ENCODE assay signal across 26 mouse cellular contexts in the genomic region with DNA sequence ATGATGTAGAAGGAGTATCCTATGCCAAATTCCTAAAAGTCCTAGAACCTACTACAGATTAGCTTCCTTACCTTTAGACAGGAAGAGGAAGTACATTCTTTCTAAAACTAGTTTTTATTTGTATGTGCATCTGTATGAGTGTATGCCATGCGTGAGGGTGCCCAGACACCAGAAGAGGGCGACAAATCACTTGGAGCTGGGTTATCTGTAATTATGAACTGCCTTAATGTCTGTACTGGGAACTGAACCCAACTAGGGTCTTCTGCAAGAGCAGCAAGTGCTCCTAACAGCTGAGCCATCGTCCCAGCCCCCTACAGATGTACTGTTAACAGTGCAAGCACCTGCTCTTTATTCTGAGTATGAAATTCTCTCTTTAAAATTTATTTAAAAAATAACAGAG. TPM values are rescaled to one million over a fixed set of nuclear protein-coding genes. Genes with fewer than 3 reads are reported as not detected.
A peak's percentile ranks its signal among the peaks of the same experiment; 100 is the strongest.
DNase-seq lines count a peak whose midpoint lies in the region; ATAC-seq and TF ChIP-seq lines count a peak whose summit lies in the region.
"Had no signal": no experiment of that assay in that cellular context is flagged by ENCODE, and none has a peak within 500 bp of the region (broad histone marks: within the 10 kb centered on the region; RNA-seq: fewer than 3 reads in every experiment).

No protein-coding gene starts in this region.

- H3K36me3 ChIP-seq in heart, adult 2 months (ENCODE audit: control insufficient read depth, insufficient read depth, low read length), result no peaks in the 10 kb centered on the region
- peaks cover 30% of the 10 kb centered on the region for H3K36me3 ChIP-seq in heart, embryonic 12.5 days
- peaks cover 9% of the 10 kb centered on the region; the same call in 1 of the 2 replicates for H3K36me3 ChIP-seq in midbrain, postnatal 0 days (ENCODE audit: insufficient read depth, low read length)
- peaks cover 25% of the 10 kb centered on the region for H3K36me3 ChIP-seq in midbrain, embryonic 14.5 days (ENCODE audit: control insufficient read depth, insufficient read depth, low read length)
- peaks cover 2% of the 10 kb centered on the region for H3K36me3 ChIP-seq in stomach, postnatal 0 days (ENCODE audit: control insufficient read depth, insufficient read depth, low read length)
- peaks cover 42% of the 10 kb centered on the region for H3K36me3 ChIP-seq in hindbrain, embryonic 13.5 days

- POLR2A ChIA-PET in Patski (lab: Charles Lee), result interaction anchor here (1.4 kb wide), 1 partner anchor 21 kb away, joined by 3 read pairs; a partner anchor contains a TSS

- DNase-seq in heart, adult 2 months, result no peak
- no peak for DNase-seq in midbrain, postnatal 0 days (ENCODE audit: low spot score)
- no peak for DNase-seq in midbrain, embryonic 14.5 days
- no peak for DNase-seq in Patski (ENCODE audit: low read depth, low spot score)
- DNase-seq in stomach, postnatal 0 days (ENCODE audit: low spot score), result no peak
- no peak for DNase-seq in B cell, adult 2 months
- DNase-seq: adrenal gland, adult 2 months; adrenal gland, postnatal 25 days; cerebellum, adult 18-20 months; cerebellum, adult 9-11 months; cerebellum, postnatal 36 days; forebrain, postnatal 0 days; gastrocnemius, postnatal 36 days; heart, adult 18-20 months; heart, postnatal 36 days had no signal

- H3K9ac ChIP-seq in heart, adult 2 months (ENCODE audit: low read depth, low read length), result no peak overlapping the region
- no peak overlapping the region for H3K9ac ChIP-seq in heart, embryonic 12.5 days
- H3K9ac ChIP-seq in midbrain, postnatal 0 days (replicated peaks; ENCODE audit: low read length, poor library complexity, severe bottlenecking), result no peak overlapping the region
- no peak overlapping the region for H3K9ac ChIP-seq in midbrain, embryonic 14.5 days (replicated peaks; ENCODE audit: low read length)
- no peak overlapping the region for H3K9ac ChIP-seq in stomach, postnatal 0 days (ENCODE audit: low read length)
- H3K9ac ChIP-seq in hindbrain, embryonic 13.5 days, result no peak overlapping the region
- H3K9ac ChIP-seq: embryonic facial prominence, embryonic 13.5 days; forebrain, embryonic 12.5 days; forebrain, postnatal 0 days; heart, embryonic 13.5 days had no signal

- TF ChIP-seq EP300 in heart, adult 2 months (IDR thresholded peaks at IDR 0.05; ENCODE audit: insufficient read depth, low read depth, low read length), result no peak
- no peak for TF ChIP-seq EP300 in stomach, postnatal 0 days (optimal IDR thresholded peaks at IDR 0.05)

- in situ Hi-C loops in Patski (cut with MboI; ENCODE audit: low pct_unique_long_range_greater_than_20kb), result no loop called here

- TF ChIP-seq POLR2A in heart, adult 2 months (IDR thresholded peaks at IDR 0.05; ENCODE audit: insufficient read depth, low read depth, low read length), result no peak

- CTCF ChIA-PET in Patski (lab: Charles Lee), result interaction anchor here (1.2 kb wide), 1 partner anchor 10 kb away, joined by 3 read pairs; no protein-coding TSS in a partner anchor

- H3K4me2 ChIP-seq in heart, embryonic 12.5 days, result no peak overlapping the region
- no peak overlapping the region for H3K4me2 ChIP-seq in midbrain, postnatal 0 days (ENCODE audit: low read depth, low read length, poor library complexity, severe bottlenecking)
- no peak overlapping the region for H3K4me2 ChIP-seq in midbrain, embryonic 14.5 days (ENCODE audit: low read length)
- H3K4me2 ChIP-seq in stomach, postnatal 0 days (replicated peaks; ENCODE audit: low read depth), result no peak overlapping the region
- H3K4me2 ChIP-seq in hindbrain, embryonic 13.5 days, result no peak overlapping the region
- H3K4me2 ChIP-seq: embryonic facial prominence, embryonic 13.5 days; forebrain, embryonic 12.5 days; heart, embryonic 13.5 days had no signal

- TF ChIP-seq CTCF in heart, adult 2 months (IDR thresholded peaks at IDR 0.05), result 0 out of 2 replicates have a peak, but pooled peaks have one; percentile 7
- TF ChIP-seq CTCF in midbrain, postnatal 0 days (IDR thresholded peaks at IDR 0.05), result peak; percentile 9; the same call in 1 of the 2 replicates
- peak; percentile 25 for TF ChIP-seq CTCF in Patski (IDR thresholded peaks at IDR 0.05)
- TF ChIP-seq CTCF in stomach, postnatal 0 days (IDR thresholded peaks at IDR 0.05; ENCODE audit: low read depth), result peak; percentile 15; the same call in 1 of the 2 replicates

- H3K79me2 ChIP-seq in heart, adult 2 months (replicated peaks; ENCODE audit: control insufficient read depth, insufficient read depth, low read length), result no peaks in the 10 kb centered on the region

- no peaks in the 10 kb centered on the region; the same call in 1 of the 2 replicates for H3K4me1 ChIP-seq in heart, adult 2 months (ENCODE audit: control insufficient read depth, insufficient read depth, low read length)
- 0 out of 2 replicates have a peak, but pooled peaks cover 2% of the 10 kb centered on the region for H3K4me1 ChIP-seq in heart, embryonic 12.5 days (replicated peaks)
- H3K4me1 ChIP-seq in midbrain, postnatal 0 days (ENCODE audit: insufficient read depth, low read length), result no peaks in the 10 kb centered on the region
- no peaks in the 10 kb centered on the region for H3K4me1 ChIP-seq in midbrain, embryonic 14.5 days (ENCODE audit: control insufficient read depth, insufficient read depth, low read length)
- H3K4me1 ChIP-seq in stomach, postnatal 0 days (replicated peaks; ENCODE audit: control insufficient read depth, insufficient read depth), result no peaks in the 10 kb centered on the region
- no peaks in the 10 kb centered on the region for H3K4me1 ChIP-seq in hindbrain, embryonic 13.5 days (replicated peaks)

- no peaks in the 10 kb centered on the region for H3K27me3 ChIP-seq in heart, adult 2 months (ENCODE audit: control insufficient read depth, insufficient read depth, low read length)
- H3K27me3 ChIP-seq in heart, embryonic 12.5 days (replicated peaks), result no peaks in the 10 kb centered on the region
- no peaks in the 10 kb centered on the region for H3K27me3 ChIP-seq in midbrain, postnatal 0 days (ENCODE audit: insufficient read depth, low read length)
- H3K27me3 ChIP-seq in midbrain, embryonic 14.5 days (ENCODE audit: control insufficient read depth, insufficient read depth, low read length), result no peaks in the 10 kb centered on the region
- H3K27me3 ChIP-seq in Patski, result no peaks in the 10 kb centered on the region
- no peaks in the 10 kb centered on the region for H3K27me3 ChIP-seq in stomach, postnatal 0 days (ENCODE audit: control insufficient read depth, insufficient read depth, low read length)
- no peaks in the 10 kb centered on the region for H3K27me3 ChIP-seq in hindbrain, embryonic 13.5 days
- H3K27me3 ChIP-seq: CH12.LX; embryonic facial prominence, embryonic 13.5 days; forebrain, embryonic 12.5 days; heart, embryonic 13.5 days had no signal

- 0 out of 2 replicates have a peak, but pooled peaks cover 7% of the 10 kb centered on the region for H3K9me3 ChIP-seq in heart, embryonic 12.5 days (replicated peaks)
- H3K9me3 ChIP-seq in midbrain, postnatal 0 days (ENCODE audit: low read length), result no peaks in the 10 kb centered on the region
- no peaks in the 10 kb centered on the region for H3K9me3 ChIP-seq in midbrain, embryonic 14.5 days (ENCODE audit: control insufficient read depth, low read length)
- H3K9me3 ChIP-seq in stomach, postnatal 0 days (ENCODE audit: control insufficient read depth, low read length), result no peaks in the 10 kb centered on the region
- no peaks in the 10 kb centered on the region for H3K9me3 ChIP-seq in hindbrain, embryonic 13.5 days
- H3K9me3 ChIP-seq: embryonic facial prominence, embryonic 13.5 days; heart, embryonic 13.5 days had no signal

- intact Hi-C loops in heart, adult 2 months (cut with DNase I), result no loop called here

- H3K4me3 ChIP-seq in heart, adult 2 months, result no peak overlapping the region
- H3K4me3 ChIP-seq in heart, embryonic 12.5 days, result no peak overlapping the region
- H3K4me3 ChIP-seq in midbrain, postnatal 0 days (ENCODE audit: low read depth, low read length), result no peak overlapping the region
- no peak overlapping the region for H3K4me3 ChIP-seq in midbrain, embryonic 14.5 days (replicated peaks; ENCODE audit: low read depth, low read length)
- H3K4me3 ChIP-seq in stomach, postnatal 0 days (ENCODE audit: low read depth, low read length), result no peak overlapping the region
- H3K4me3 ChIP-seq in hindbrain, embryonic 13.5 days, result no peak overlapping the region
- H3K4me3 ChIP-seq: embryonic facial prominence, embryonic 13.5 days; forebrain, embryonic 12.5 days; heart, embryonic 13.5 days had no signal

- WGBS in heart, adult 2 months, result 97% methylated on average over 3 of the region's 3 CpGs
- WGBS in heart, embryonic 12.5 days, result 91% methylated on average over 3 of the region's 3 CpGs
- WGBS in midbrain, postnatal 0 days, result over 99% methylated on average over 3 of the region's 3 CpGs
- WGBS in midbrain, embryonic 14.5 days, result 95% methylated on average over 3 of the region's 3 CpGs
- WGBS in stomach, postnatal 0 days, result 91% methylated on average over 3 of the region's 3 CpGs
- 94% methylated on average over 3 of the region's 3 CpGs for WGBS in hindbrain, embryonic 13.5 days

- no peak overlapping the region for H3K27ac ChIP-seq in heart, adult 2 months
- no peak overlapping the region for H3K27ac ChIP-seq in heart, embryonic 12.5 days (ENCODE audit: poor library complexity, severe bottlenecking)
- H3K27ac ChIP-seq in midbrain, postnatal 0 days (ENCODE audit: low read depth, low read length), result no peak overlapping the region
- no peak overlapping the region for H3K27ac ChIP-seq in midbrain, embryonic 14.5 days (replicated peaks; ENCODE audit: low read depth, low read length)
- H3K27ac ChIP-seq in stomach, postnatal 0 days (replicated peaks), result no peak overlapping the region
- no peak overlapping the region for H3K27ac ChIP-seq in hindbrain, embryonic 13.5 days
- H3K27ac ChIP-seq: embryonic facial prominence, embryonic 13.5 days; forebrain, embryonic 12.5 days; heart, embryonic 13.5 days had no signal

- ATAC-seq in heart, embryonic 12.5 days (ENCODE audit: insufficient number of reproducible peaks, low FRiP score), result no peak
- no peak for ATAC-seq in midbrain, postnatal 0 days (ENCODE audit: low FRiP score)
- ATAC-seq in midbrain, embryonic 14.5 days (ENCODE audit: low FRiP score, low TSS enrichment), result no peak
- ATAC-seq in Patski, result no peak
- ATAC-seq in stomach, postnatal 0 days (ENCODE audit: low FRiP score, low TSS enrichment), result no peak
- no peak for ATAC-seq in hindbrain, embryonic 13.5 days (ENCODE audit: low FRiP score)
- ATAC-seq: activated CD4-positive, CD25-positive, alpha-beta regulatory T cell, adult 4 months; forebrain, postnatal 0 days; hindbrain, embryonic 16.5 days; inflammation-experienced regulatory T-cells, adult 6 months; intestine, postnatal 0 days had no signal

RNA-seq across cellular contexts. Expression of a gene that starts 15.7 kb away (rescaled TPM):
- 10 to 100 TPM; 35.4 to 39.4 TPM for total RNA-seq in heart, adult 2 months (2021)
- 13.4 and 31.8 TPM in 2 replicates for polyA plus RNA-seq in heart, adult 2 months (2012; rRNA removed)
- polyA plus RNA-seq in heart, embryonic 12.5 days (2016; fragmentation: Nextera tagmentation; extraction: Ambion mirVana), result 12.2 and 13.6 TPM in 2 replicates
- total RNA-seq in midbrain, postnatal 0 days (2014; rRNA removed), result 59.3 and 66.5 TPM in 2 replicates
- polyA plus RNA-seq in midbrain, postnatal 0 days (2015; fragmentation: Nextera tagmentation; extraction: Ambion mirVana), result 25.9 and 26.1 TPM in 2 replicates
- polyA plus RNA-seq in midbrain, embryonic 14.5 days (2014; fragmentation: Nextera tagmentation; extraction: Ambion mirVana), result 25.7 and 35.4 TPM in 2 replicates
- polyA plus RNA-seq in Patski (2021), result 36.6 TPM
- 7.1 and 9.1 TPM in 2 replicates for polyA plus RNA-seq in stomach, postnatal 0 days (2015; fragmentation: Nextera tagmentation; extraction: Ambion mirVana)
- 25.3 and 27.8 TPM in 2 replicates for polyA plus RNA-seq in hindbrain, embryonic 13.5 days (2015; fragmentation: Nextera tagmentation; extraction: Ambion mirVana)

RNA-seq across cellular contexts. Expression of a gene that starts 21.0 kb away (rescaled TPM):
- 10 to 100 TPM; 16.1 to 18.3 TPM for total RNA-seq in heart, adult 2 months (2021)
- 14.1 and 14.2 TPM in 2 replicates for polyA plus RNA-seq in heart, adult 2 months (2012; rRNA removed)
- 51.6 and 54.1 TPM in 2 replicates for polyA plus RNA-seq in heart, embryonic 12.5 days (2016; fragmentation: Nextera tagmentation; extraction: Ambion mirVana)
- total RNA-seq in midbrain, postnatal 0 days (2014; rRNA removed), result 58.1 and 60.6 TPM in 2 replicates
- 94.7 and 104 TPM in 2 replicates for polyA plus RNA-seq in midbrain, postnatal 0 days (2015; fragmentation: Nextera tagmentation; extraction: Ambion mirVana)
- polyA plus RNA-seq in midbrain, embryonic 14.5 days (2014; fragmentation: Nextera tagmentation; extraction: Ambion mirVana), result 85.8 and 100 TPM in 2 replicates
- 118 TPM for polyA plus RNA-seq in Patski (2021)
- 70.8 and 73.3 TPM in 2 replicates for polyA plus RNA-seq in stomach, postnatal 0 days (2015; fragmentation: Nextera tagmentation; extraction: Ambion mirVana)
- polyA plus RNA-seq in hindbrain, embryonic 13.5 days (2015; fragmentation: Nextera tagmentation; extraction: Ambion mirVana), result 98.1 and 98.5 TPM in 2 replicates

RNA-seq across cellular contexts. Expression of a gene that starts 40.2 kb away (rescaled TPM):
- 100 to 1,000 TPM in 1 of 2 experiments, 10 to 100 TPM in 1; 90.6 to 102 TPM for total RNA-seq in heart, adult 2 months (2021)
- 126 and 156 TPM in 2 replicates for polyA plus RNA-seq in heart, adult 2 months (2012; rRNA removed)
- polyA plus RNA-seq in heart, embryonic 12.5 days (2016; fragmentation: Nextera tagmentation; extraction: Ambion mirVana), result 67.7 and 76.3 TPM in 2 replicates
- total RNA-seq in midbrain, postnatal 0 days (2014; rRNA removed), result 45.8 and 54.4 TPM in 2 replicates
- polyA plus RNA-seq in midbrain, postnatal 0 days (2015; fragmentation: Nextera tagmentation; extraction: Ambion mirVana), result 66.8 and 71.4 TPM in 2 replicates
- polyA plus RNA-seq in midbrain, embryonic 14.5 days (2014; fragmentation: Nextera tagmentation; extraction: Ambion mirVana), result 59.0 and 62.3 TPM in 2 replicates
- polyA plus RNA-seq in Patski (2021), result 92.7 TPM
- polyA plus RNA-seq in stomach, postnatal 0 days (2015; fragmentation: Nextera tagmentation; extraction: Ambion mirVana), result 71.7 and 74.7 TPM in 2 replicates
- 63.5 and 65.5 TPM in 2 replicates for polyA plus RNA-seq in hindbrain, embryonic 13.5 days (2015; fragmentation: Nextera tagmentation; extraction: Ambion mirVana)

RNA-seq across cellular contexts. Expression of a gene that starts 51.1 kb away (rescaled TPM):
- total RNA-seq in heart, adult 2 months (2021), result 10 to 100 TPM; 55.0 to 55.2 TPM
- 7.3 and 17.2 TPM in 2 replicates for polyA plus RNA-seq in heart, adult 2 months (2012; rRNA removed)
- polyA plus RNA-seq in heart, embryonic 12.5 days (2016; fragmentation: Nextera tagmentation; extraction: Ambion mirVana), result 53.2 and 56.0 TPM in 2 replicates
- total RNA-seq in midbrain, postnatal 0 days (2014; rRNA removed), result 107 and 123 TPM in 2 replicates
- polyA plus RNA-seq in midbrain, postnatal 0 days (2015; fragmentation: Nextera tagmentation; extraction: Ambion mirVana), result 47.0 and 53.8 TPM in 2 replicates
- 108 and 110 TPM in 2 replicates for polyA plus RNA-seq in midbrain, embryonic 14.5 days (2014; fragmentation: Nextera tagmentation; extraction: Ambion mirVana)
- polyA plus RNA-seq in Patski (2021), result 80.1 TPM
- 19.9 and 21.1 TPM in 2 replicates for polyA plus RNA-seq in stomach, postnatal 0 days (2015; fragmentation: Nextera tagmentation; extraction: Ambion mirVana)
- 87.8 and 88.9 TPM in 2 replicates for polyA plus RNA-seq in hindbrain, embryonic 13.5 days (2015; fragmentation: Nextera tagmentation; extraction: Ambion mirVana)

RNA-seq across cellular contexts. Expression of a gene that starts 53.4 kb away (rescaled TPM):
- total RNA-seq in heart, adult 2 months (2021), result not detected
- polyA plus RNA-seq in heart, adult 2 months (2012; rRNA removed), result 0.12 TPM in 1 of 2 replicates, not detected in the other
- polyA plus RNA-seq in heart, embryonic 12.5 days (2016; fragmentation: Nextera tagmentation; extraction: Ambion mirVana), result not detected in 2 replicates
- not detected in 2 replicates for total RNA-seq in midbrain, postnatal 0 days (2014; rRNA removed)
- 0.10 and 0.12 TPM in 2 replicates for polyA plus RNA-seq in midbrain, postnatal 0 days (2015; fragmentation: Nextera tagmentation; extraction: Ambion mirVana)
- polyA plus RNA-seq in midbrain, embryonic 14.5 days (2014; fragmentation: Nextera tagmentation; extraction: Ambion mirVana), result 0.19 and 0.37 TPM in 2 replicates
- polyA plus RNA-seq in Patski (2021), result 0.18 TPM
- polyA plus RNA-seq in stomach, postnatal 0 days (2015; fragmentation: Nextera tagmentation; extraction: Ambion mirVana), result not detected in 2 replicates
- polyA plus RNA-seq in hindbrain, embryonic 13.5 days (2015; fragmentation: Nextera tagmentation; extraction: Ambion mirVana), result 0.19 and 0.21 TPM in 2 replicates
- total RNA-seq: adrenal gland, adult 2 months; forebrain, postnatal 0 days; gastrocnemius, adult 8-10 months; gastrocnemius, postnatal 36 days; heart, adult 18-20 months; heart, postnatal 36 days had no signal
- polyA plus RNA-seq: activated CD4-positive, CD25-positive, alpha-beta regulatory T cell, adult 4 months; adrenal gland, adult 2 months; forebrain, postnatal 0 days; heart, embryonic 13.5 days; hindbrain, embryonic 16.5 days; intestine, postnatal 0 days had no signal
